Mouse (Mus musculus): Measurements from ENCODE around the gene C1ql4. TPM values are rescaled to one million over a fixed set of nuclear protein-coding genes. Genes with fewer than 3 reads are reported as not detected.

The C1ql4 gene
- polyA plus RNA-seq, 1 experiment: 0.10 TPM

GRCm38 (mm10) chr15:99116539-99116938 lies 28.9 kb upstream of the C1ql4 start:
- H3K4me3 ChIP-seq: no peak overlapping the region
- H3ac ChIP-seq (ENCODE audit: control insufficient read depth, insufficient read length): no peak overlapping the region
- H3K36me3 ChIP-seq (ENCODE audit: control insufficient read depth, insufficient read depth): no peaks in the 10 kb centered on the region
- H3K4me2 ChIP-seq (ENCODE audit: low read depth): no peak overlapping the region
- no peaks in the 10 kb centered on the region for H3K27me3 ChIP-seq (ENCODE audit: control insufficient read depth, insufficient read depth, insufficient read length)
- H3K79me2 ChIP-seq (ENCODE audit: control insufficient read depth, insufficient read depth): no peaks in the 10 kb centered on the region
- no peak for TF ChIP-seq MYOD1 (IDR thresholded peaks at IDR 0.05; ENCODE audit: control insufficient read depth in 1 of 3, insufficient read length in 2 of 3, low read depth in 2 of 3)
- no peak for TF ChIP-seq REST (IDR thresholded peaks at IDR 0.05; ENCODE audit: insufficient read depth, insufficient read length)
- TF ChIP-seq TCF3 (IDR thresholded peaks at IDR 0.05; ENCODE audit: insufficient read length, low read depth): no peak
- no peak for TF ChIP-seq TCF12 (IDR thresholded peaks at IDR 0.05; ENCODE audit: insufficient read depth, poor library complexity, severe bottlenecking)
- TF ChIP-seq E2F4 (IDR thresholded peaks at IDR 0.05; ENCODE audit: insufficient read depth): no peak
- no peak for TF ChIP-seq POLR2A (IDR thresholded peaks at IDR 0.05; ENCODE audit: insufficient read length, low read depth)
- TF ChIP-seq CEBPB (IDR thresholded peaks at IDR 0.05; ENCODE audit: insufficient read depth, poor library complexity, severe bottlenecking): no peak

GRCm38 (mm10) chr15:99115065-99115423 lies 27.4 kb upstream of the C1ql4 start:
- Histone ChIP-seq H3K4me2 (ENCODE audit: low read depth) (no peak overlapping the region), H3K79me2 (ENCODE audit: control insufficient read depth, insufficient read depth) (no peaks in the 10 kb centered on the region), H3ac (ENCODE audit: control insufficient read depth, insufficient read length) (no peak overlapping the region), H3K27me3 (ENCODE audit: control insufficient read depth, insufficient read depth, insufficient read length) (no peaks in the 10 kb centered on the region), H3K4me3 (no peak overlapping the region), H3K36me3 (ENCODE audit: control insufficient read depth, insufficient read depth) (no peaks in the 10 kb centered on the region)
- no peak for TF ChIP-seq E2F4 (IDR thresholded peaks at IDR 0.05; ENCODE audit: insufficient read depth)
- no peak for TF ChIP-seq TCF12 (IDR thresholded peaks at IDR 0.05; ENCODE audit: insufficient read depth, poor library complexity, severe bottlenecking)
- TF ChIP-seq MAX (IDR thresholded peaks at IDR 0.05; ENCODE audit: low read depth): no peak
- no peak for TF ChIP-seq POLR2AphosphoS2 (IDR thresholded peaks at IDR 0.05; ENCODE audit: insufficient read length, low read depth)
- TF ChIP-seq SRF (IDR thresholded peaks at IDR 0.05; ENCODE audit: control insufficient read depth, insufficient read length, low read depth): no peak
- no peak for TF ChIP-seq USF1 (IDR thresholded peaks at IDR 0.05; ENCODE audit: low read depth)
- no peak for TF ChIP-seq MYOG (IDR thresholded peaks at IDR 0.05; ENCODE audit: control insufficient read depth in 1 of 3, insufficient read depth in 1 of 3, insufficient read length in 2 of 3, low read depth in 2 of 3)
- TF ChIP-seq CEBPB (IDR thresholded peaks at IDR 0.05; ENCODE audit: insufficient read depth, poor library complexity, severe bottlenecking): no peak
- no peak for TF ChIP-seq TCF3 (IDR thresholded peaks at IDR 0.05; ENCODE audit: insufficient read length, low read depth)
- TF ChIP-seq REST (IDR thresholded peaks at IDR 0.05; ENCODE audit: insufficient read depth, insufficient read length): no peak
- no peak for TF ChIP-seq POLR2A (IDR thresholded peaks at IDR 0.05; ENCODE audit: insufficient read length, low read depth)
- no peak for TF ChIP-seq MYOD1 (IDR thresholded peaks at IDR 0.05; ENCODE audit: control insufficient read depth in 1 of 3, insufficient read length in 2 of 3, low read depth in 2 of 3)

GRCm38 (mm10) chr15:99114312-99115064 lies 26.9 kb upstream of the C1ql4 start:
- no peak for TF ChIP-seq SRF (IDR thresholded peaks at IDR 0.05; ENCODE audit: control insufficient read depth, insufficient read length, low read depth)
- TF ChIP-seq MAX (IDR thresholded peaks at IDR 0.05; ENCODE audit: low read depth): no peak
- no peak for TF ChIP-seq POLR2A (IDR thresholded peaks at IDR 0.05; ENCODE audit: insufficient read length, low read depth)
- no peak for TF ChIP-seq REST (IDR thresholded peaks at IDR 0.05; ENCODE audit: insufficient read depth, insufficient read length)
- TF ChIP-seq POLR2AphosphoS2 (IDR thresholded peaks at IDR 0.05; ENCODE audit: insufficient read length, low read depth): no peak
- no peak for TF ChIP-seq MYOG (IDR thresholded peaks at IDR 0.05; ENCODE audit: control insufficient read depth in 1 of 3, insufficient read depth in 1 of 3, insufficient read length in 2 of 3, low read depth in 2 of 3)
- no peak for TF ChIP-seq MYOD1 (IDR thresholded peaks at IDR 0.05; ENCODE audit: control insufficient read depth in 1 of 3, insufficient read length in 2 of 3, low read depth in 2 of 3)
- TF ChIP-seq TCF12 (IDR thresholded peaks at IDR 0.05; ENCODE audit: insufficient read depth, poor library complexity, severe bottlenecking): no peak
- TF ChIP-seq TCF3 (IDR thresholded peaks at IDR 0.05; ENCODE audit: insufficient read length, low read depth): no peak
- no peak for TF ChIP-seq CEBPB (IDR thresholded peaks at IDR 0.05; ENCODE audit: insufficient read depth, poor library complexity, severe bottlenecking)
- TF ChIP-seq USF1 (IDR thresholded peaks at IDR 0.05; ENCODE audit: low read depth): no peak
- no peak for TF ChIP-seq E2F4 (IDR thresholded peaks at IDR 0.05; ENCODE audit: insufficient read depth)

GRCm38 (mm10) chr15:99113396-99113975 lies 25.9 kb upstream of the C1ql4 start:
- Histone ChIP-seq H3K4me2 (ENCODE audit: low read depth) (peak overlapping the region; percentile 60), H3K4me3 (no peak overlapping the region), H3ac (ENCODE audit: control insufficient read depth, insufficient read length) (no peak overlapping the region), H3K27me3 (ENCODE audit: control insufficient read depth, insufficient read depth, insufficient read length) (no peaks in the 10 kb centered on the region), H3K36me3 (ENCODE audit: control insufficient read depth, insufficient read depth) (no peaks in the 10 kb centered on the region), H3K79me2 (ENCODE audit: control insufficient read depth, insufficient read depth) (no peaks in the 10 kb centered on the region)
- TF ChIP-seq MYOG (IDR thresholded peaks at IDR 0.05; ENCODE audit: control insufficient read depth in 1 of 3, insufficient read depth in 1 of 3, insufficient read length in 2 of 3, low read depth in 2 of 3) (no peak), USF1 (IDR thresholded peaks at IDR 0.05; ENCODE audit: low read depth) (peak; percentile 65), E2F4 (IDR thresholded peaks at IDR 0.05; ENCODE audit: insufficient read depth) (no peak), MAX (IDR thresholded peaks at IDR 0.05; ENCODE audit: low read depth) (no peak)

More at GRCm38 (mm10) chr15:99114312-99115064, 26.9 kb upstream of the C1ql4 start:
- Histone ChIP-seq H3K4me2 (ENCODE audit: low read depth) (no peak overlapping the region), H3ac (ENCODE audit: control insufficient read depth, insufficient read length) (no peak overlapping the region), H3K79me2 (ENCODE audit: control insufficient read depth, insufficient read depth) (no peaks in the 10 kb centered on the region), H3K27me3 (ENCODE audit: control insufficient read depth, insufficient read depth, insufficient read length) (no peaks in the 10 kb centered on the region), H3K36me3 (ENCODE audit: control insufficient read depth, insufficient read depth) (no peaks in the 10 kb centered on the region), H3K4me3 (no peak overlapping the region)

Data from myocyte (in vitro differentiated cells).